Mouse (Mus musculus) small intestine, adult 2 months (tissue): ENCODE measurements around the gene Rfc1.

Experiments
- CTCF ChIP-seq: fragments of 200-500 bp; IDR thresholded peaks from 2 replicates; pipeline ENCODE4 v1.5.1; 2012; ENCODE audit warnings: low read depth, mild to moderate bottlenecking, control low read depth, inconsistent platforms, low read length, moderate library complexity, mixed read lengths; ENCODE audit not compliant: insufficient replicate concordance, insufficient read length; ENCODE audit errors: extremely low read depth
- POLR2A ChIP-seq: fragments of 200-500 bp; IDR thresholded peaks from 2 replicates; pipeline ENCODE4 v1.6.1; 2012; ENCODE audit warnings: low read depth, mild to moderate bottlenecking, control low read depth, inconsistent platforms, low read length, moderate library complexity

DNA sequence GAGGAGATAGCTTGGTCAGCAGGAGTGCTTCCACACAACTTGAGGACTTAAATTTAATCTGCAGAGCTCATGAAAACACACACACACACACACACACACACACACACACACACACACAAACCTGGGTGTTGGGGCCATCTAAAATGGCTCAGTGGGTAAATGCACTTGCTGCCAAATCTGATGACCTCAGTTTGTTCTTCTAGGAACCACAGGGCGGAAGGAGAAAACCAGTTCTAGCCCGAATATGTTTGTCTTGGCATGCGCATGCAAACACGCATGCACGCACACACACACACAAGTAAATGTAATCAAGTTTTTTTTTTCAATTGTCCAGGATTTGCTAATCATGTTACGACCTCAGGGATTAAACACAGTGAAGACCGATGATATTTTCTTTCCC is 36.1 kb upstream of the Rfc1 start:
- TF ChIP-seq CTCF (no peak), POLR2A (no peak)
